Mouse (Mus musculus): ENCODE measurements around the gene Ttc33.

The Ttc33 gene

DNA sequence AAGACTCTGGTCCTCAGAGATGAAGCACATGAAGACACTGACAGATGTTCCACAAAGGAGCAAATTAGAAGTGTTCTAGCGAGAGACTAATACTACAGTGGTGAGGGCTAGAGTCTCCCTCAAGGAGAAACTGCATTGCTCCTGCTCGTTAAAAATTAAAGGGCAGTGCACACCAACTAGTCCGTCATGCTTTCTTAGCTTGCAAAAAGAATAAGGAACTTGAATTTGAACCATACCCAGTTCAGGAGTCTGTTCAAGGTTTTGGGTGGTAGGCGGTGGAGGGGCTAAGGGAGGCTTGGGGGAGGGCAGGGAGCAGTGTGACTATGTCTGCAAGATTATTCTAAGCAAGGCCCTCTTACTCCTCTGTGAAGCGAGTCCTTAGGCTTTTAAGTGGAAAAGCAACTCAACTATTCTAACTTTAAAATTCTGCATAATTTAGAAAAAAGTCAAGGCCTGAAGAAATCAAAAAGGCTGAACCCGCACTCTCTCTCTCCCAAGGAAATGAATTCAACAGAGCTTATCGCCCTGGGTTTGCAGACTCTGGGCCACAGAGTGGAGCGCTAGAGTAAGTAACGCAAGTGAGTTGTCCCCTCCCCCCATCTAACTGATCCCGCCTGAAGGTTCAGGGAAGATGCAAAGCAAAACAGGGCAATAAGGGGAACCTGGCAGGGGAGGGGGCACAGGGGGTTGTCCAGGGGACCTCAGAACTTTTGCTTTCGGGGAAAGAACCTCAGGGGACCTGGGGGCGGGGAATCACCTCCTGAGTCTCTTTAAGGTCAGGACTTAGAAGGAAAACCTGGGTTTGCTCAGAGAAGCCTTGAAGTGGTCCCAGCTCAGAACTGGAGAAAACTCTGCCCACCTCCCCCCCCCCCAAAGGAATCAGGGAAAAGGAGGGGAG lies 56.2 kb downstream of the Ttc33 start:
- no peak for DNase-seq (ENCODE audit: low spot score in 2 of 2)

DNA sequence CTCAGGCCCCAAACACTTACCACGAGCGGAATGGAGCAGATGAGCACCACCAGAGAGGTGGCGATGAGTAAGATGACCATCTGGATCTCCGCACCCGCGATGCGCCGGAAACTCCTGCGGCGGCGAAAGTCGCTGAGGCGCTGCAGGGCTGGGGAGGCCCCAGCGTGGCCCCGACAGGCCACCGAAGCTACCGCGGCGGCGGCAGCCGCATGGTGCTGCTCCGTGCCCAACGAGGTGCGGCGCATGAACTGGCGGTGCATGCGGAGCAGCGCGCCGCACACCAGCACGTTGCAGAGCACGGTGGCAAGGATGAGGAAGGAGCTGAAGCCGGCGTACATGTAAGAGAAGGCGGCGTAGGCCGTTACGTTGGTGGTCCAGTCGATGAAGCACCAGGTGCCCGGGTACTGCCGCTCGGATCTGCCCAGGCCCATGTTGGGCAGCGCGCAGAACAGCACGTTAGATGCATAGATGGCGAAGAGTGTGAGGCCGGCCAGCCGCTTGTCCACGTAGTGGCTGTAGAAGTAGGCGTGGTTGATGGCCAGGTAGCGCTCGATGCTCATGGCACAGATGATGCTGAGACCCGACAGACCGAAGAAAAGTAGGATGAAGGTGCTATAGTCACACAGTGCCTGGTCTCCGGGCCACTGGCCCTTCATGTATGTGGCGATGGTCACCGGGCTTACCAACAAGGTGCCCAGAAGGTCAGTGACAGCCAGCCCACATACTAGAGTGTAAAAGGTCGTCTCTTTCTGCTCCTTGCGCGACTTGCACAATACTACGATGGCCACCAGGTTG lies 57.1 kb downstream of the Ttc33 start:
- DNase-seq (ENCODE audit: low spot score in 2 of 2): peak; percentile 23 to 37

DNA sequence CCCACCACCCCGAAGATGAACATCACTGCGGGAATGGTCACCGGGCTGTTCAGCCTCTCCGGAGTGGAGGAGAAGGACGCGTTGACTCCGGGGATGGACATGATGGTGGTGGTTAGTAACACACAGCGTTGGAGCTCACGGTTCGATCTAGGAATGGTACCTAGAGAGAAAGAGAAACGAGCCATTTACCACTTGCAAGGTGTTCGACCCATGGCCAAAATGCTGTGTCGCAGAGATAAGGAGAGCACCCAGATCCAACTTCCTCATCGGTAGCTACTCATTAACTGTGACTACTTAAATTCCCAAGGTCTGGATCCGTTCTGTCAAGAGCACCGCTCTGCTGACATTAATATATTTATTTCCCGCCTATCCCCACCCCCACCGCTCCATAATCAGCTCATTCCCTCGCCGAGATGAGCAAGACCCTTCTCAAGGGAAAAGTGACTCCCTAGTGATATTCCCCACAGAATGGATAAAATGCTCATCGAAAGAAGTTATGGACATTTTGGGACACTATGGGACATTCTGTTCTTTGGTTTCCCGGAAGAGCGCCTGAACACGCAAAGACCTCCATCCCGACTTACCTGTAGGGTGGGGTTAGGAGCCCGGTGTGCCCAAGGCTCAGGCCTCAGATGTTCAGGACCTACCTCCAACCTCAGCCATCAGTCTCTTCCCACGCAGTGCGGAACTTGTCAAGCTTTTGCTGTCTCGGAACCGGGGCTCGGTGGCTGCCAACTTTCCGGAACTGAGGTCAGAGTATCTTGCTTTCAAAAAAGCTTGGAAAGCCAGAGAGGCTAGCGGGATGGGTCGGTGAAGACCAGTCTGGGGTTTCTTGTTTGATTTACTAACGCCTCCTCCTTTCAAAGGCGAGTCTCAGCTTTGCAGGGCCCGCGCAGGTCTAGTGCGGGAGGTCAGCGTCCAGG lies 58.0 kb downstream of the Ttc33 start:
- DNase-seq (ENCODE audit: low spot score in 2 of 2): no peak

DNA sequence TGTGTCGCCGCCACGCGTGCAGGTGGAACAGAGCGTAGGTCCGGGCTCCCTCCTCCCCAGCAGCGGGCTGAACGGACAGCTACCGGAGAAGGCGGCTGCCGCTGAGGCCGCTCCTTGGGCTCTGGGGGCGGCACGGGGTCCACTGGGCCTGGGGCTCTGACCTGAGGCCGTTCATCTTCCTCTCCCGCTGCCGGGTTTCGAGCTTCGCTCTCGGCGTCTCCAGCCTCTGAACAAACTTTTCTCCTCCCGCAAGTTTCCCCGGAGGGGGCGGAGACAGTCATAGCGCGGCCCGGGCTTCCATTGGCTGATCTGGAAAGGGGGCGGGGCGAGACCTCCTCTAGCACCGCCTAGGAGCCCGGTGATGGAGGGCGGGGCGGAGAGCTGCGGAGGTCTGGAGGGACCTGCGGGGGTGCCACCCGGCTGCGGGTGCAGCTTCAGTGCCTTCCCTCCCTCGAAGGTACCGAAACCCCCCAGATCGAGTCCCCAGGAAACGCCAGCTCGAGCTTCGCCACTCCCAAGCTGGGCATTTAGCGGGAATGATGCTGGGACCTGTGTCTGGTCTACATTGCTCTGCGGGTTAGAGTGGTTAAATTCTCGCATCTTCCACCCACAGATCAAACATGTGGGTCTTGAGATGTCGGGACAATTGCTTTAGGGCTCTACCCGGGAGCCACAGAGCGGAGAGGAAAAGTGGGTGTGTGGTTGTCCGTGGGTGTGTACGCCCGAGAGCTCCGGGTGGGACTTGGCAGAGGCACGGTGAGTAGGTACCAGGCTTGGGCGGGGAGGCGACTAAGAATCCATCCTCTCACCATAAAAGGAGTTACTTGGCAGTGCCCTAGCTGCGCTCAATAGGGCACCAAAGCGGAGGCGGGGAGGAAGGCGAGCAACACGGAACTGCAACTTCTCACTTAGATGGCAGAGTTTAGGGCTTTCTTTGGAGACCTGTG lies 58.9 kb downstream of the Ttc33 start, which contains the start of gene Ptger4:
Ptger4 (minus strand) TSS at position 229 of the 947 bp plus-strand sequence.
- peak; percentile 95 to 96 for DNase-seq (ENCODE audit: low spot score in 2 of 2)

DNA sequence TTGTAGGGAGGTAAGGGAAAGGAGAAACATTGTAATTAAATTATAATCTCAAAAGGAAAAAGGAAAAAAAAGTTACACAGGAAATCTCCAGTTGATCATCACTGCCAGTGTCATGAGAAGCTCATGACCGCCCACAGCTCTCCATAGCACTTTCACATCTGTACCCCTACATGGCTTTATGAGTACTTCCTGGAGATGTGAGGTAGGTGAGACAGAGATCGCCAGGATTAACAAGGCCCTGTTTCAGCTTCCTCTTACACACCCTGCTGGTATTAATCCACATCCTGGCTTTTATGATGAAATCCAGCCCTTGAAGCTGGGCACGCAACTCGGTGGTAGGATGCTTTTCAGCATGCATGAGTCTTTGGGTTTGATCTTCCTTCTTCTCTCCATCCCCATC lies 64.9 kb downstream of the Ttc33 start:
- DNase-seq (ENCODE audit: low spot score in 2 of 2): no peak

DNA sequence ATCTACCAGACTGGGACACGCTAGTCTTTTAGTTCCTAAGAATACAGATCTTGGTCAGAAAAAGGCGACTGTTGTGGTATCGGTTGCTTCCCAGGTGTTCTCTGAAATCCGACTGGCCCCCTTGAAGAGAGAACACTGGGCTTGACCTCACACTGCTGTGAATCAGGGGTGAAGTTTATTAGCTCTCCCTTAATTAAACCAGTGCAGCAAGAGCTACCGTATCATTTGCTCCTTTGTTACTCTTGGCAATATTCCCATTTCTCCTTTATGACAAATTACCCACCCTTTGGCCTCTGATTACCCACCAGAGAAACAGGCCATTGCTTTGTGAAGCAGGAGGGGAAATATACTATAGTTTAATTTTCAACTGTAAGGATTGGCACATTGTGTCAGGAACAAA lies 74.9 kb downstream of the Ttc33 start:
- no peak for DNase-seq (ENCODE audit: low spot score in 2 of 2)

DNA sequence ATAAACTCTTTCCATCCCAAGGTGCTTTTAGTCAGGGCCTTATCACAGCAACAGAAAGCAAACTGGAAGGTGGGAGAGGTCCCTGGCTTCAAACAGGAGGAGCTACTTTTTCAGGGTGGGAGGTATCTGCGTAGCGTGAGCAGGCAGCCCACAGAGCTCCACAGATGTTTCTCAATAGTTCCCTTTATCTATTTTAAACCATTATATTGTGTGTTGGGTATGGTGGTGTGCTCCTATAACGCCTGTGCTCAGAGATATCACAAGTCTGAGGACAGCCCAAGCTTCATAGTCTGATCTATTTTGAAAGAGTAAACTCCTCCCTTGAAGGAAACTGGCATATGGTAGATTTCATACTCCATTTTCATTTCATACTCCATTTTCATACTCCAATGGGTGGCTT lies 75.7 kb downstream of the Ttc33 start:
- DNase-seq (ENCODE audit: low spot score in 2 of 2): no peak

DNA sequence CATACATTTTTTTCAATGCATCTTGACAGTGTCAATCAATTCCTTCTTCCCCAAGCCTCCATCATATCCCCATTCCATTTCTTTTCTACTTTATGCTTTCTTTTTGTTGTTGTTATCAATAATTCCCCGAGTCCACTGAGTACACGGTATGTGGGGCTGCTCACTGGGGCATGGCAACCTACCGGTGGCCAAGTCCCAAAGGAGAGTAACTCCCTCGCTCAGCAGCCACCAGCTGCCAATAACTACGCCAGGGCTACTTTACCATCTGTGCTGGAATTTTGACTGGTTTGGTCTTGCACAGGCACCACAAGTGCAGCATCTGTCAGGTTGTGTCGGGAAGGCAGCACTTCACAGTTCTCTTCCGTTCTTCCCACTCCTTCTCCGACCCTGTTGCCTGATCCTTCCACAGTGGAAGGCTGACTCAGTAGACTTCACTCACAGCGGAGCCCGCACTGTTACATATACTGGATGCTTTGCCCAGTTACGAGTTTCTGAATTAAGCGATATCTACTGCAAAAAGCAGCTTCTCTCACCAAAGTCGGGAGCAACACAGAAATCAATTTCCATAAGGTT lies 76.9 kb downstream of the Ttc33 start:
- no peak for DNase-seq (ENCODE audit: low spot score in 2 of 2)

DNA sequence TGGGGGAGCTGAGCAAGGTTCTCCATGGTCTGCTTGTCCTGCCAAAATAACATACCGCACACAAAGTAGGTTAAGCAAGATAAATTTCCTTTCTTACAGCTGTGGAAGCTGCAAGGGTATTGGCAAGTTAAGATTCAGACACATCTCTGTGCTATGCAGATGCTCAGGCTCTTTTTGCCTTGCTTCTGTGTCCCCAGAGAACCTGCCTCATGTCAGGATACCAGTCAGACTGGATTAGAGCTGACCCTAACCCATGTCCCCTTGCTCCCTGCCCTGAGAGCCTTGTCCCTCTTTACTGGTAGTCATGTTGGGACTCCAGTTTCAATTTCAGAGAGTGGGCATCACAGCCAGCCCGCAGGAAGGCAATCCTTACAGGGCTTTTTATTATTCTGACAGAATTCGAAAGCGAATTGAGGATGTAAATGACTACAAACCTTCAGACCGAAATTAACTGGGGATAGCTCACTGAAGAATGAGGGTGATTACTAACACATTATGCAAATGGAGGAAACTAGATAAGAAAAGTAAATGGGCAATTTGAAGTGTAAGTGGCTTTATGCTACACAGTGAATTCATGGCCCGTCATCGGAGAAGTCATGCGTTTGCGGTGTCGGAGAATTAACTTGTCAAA lies 77.7 kb downstream of the Ttc33 start:
- DNase-seq (ENCODE audit: low spot score in 2 of 2): no peak

DNA sequence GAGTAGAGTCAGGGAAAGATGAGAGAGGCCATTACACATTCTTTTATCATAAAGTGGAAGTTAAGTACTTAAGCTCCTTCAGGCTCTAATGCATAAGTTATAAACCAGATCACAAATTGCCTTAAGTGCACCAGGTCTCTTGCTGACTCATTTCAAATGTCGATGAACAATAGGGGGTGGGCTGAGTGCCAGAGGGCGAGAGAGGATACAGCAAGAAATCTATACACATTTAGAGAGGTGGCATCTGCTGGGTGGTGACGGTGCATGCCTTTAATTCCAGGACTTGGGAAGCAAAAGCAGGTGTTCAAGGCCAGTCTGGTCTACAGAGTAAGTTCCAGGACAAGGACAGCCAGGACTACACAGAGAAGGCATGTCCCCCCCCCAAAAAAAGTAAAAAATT lies 80.8 kb downstream of the Ttc33 start:
- DNase-seq (ENCODE audit: low spot score in 2 of 2): no peak
